Mouse (Mus musculus) heart, postnatal 14 days (tissue): Measurements from ENCODE around the gene Ppp1r14b. TPM values are rescaled to one million over a fixed set of nuclear protein-coding genes. Genes with fewer than 3 reads are reported as not detected.

Source experiments
- DNase-seq, 2 experiments: peaks; one replicate each; pipeline ENCODE4 v3.0.0; 2021 to 2022
- intact Hi-C: fragments of 180-260 bp; cut with DNase I; formaldehyde crosslinking; loops from one replicate; pipeline ENCODE4 v1.15.1; 2025
- total RNA-seq, 2 experiments: library from RNA; stranded (reverse); gene quantifications; 2 replicates each; pipeline ENCODE4 v1.2.3; 2021

Gene Ppp1r14b
- total RNA-seq, 2 experiments from 2014 or later = 89.8 to 120 TPM

GRCm38 (mm10) chr19:6970460-6971085 lies 4.2 kb upstream of the Ppp1r14b start:
- intact Hi-C loops = loop anchor here (1.0 kb wide), 1 partner anchor 46 kb away; no protein-coding TSS in a partner anchor
- no peak for DNase-seq

GRCm38 (mm10) chr19:6971644-6972043 lies 3.1 kb upstream of the Ppp1r14b start:
- intact Hi-C loops = no loop called here
- DNase-seq = no peak

GRCm38 (mm10) chr19:6972247-6972917 lies 2.4 kb upstream of the Ppp1r14b start:
- intact Hi-C loops = no loop called here
- DNase-seq = no peak

GRCm38 (mm10) chr19:6973581-6974190 lies 1.1 kb upstream of the Ppp1r14b start:
- intact Hi-C loops = no loop called here
- DNase-seq = no peak

- peak; percentile 61 to 72 for DNase-seq
- intact Hi-C loops = no loop called here
Observed at GRCm38 (mm10) chr19:6975537-6976521, 1.1 kb downstream of the Ppp1r14b start, which contains the start of gene Plcb3. Gene Plcb3 (minus strand): TSS chr19:6976470.

GRCm38 (mm10) chr19:6977759-6978638 lies 3.2 kb downstream of the Ppp1r14b start:
- no peak for DNase-seq
- intact Hi-C loops = loop anchor here (2.0 kb wide), 2 partner anchors 43 to 55 kb away; no protein-coding TSS in a partner anchor

GRCm38 (mm10) chr19:6978639-6978974 lies 3.8 kb downstream of the Ppp1r14b start:
- intact Hi-C loops = loop anchor here (2.0 kb wide), 2 partner anchors 42 to 56 kb away; no protein-coding TSS in a partner anchor
- no peak for DNase-seq

- intact Hi-C loops = loop anchor here (2.0 kb wide), 2 partner anchors 42 to 56 kb away; no protein-coding TSS in a partner anchor
- peak; percentile 29 to 32 for DNase-seq
Observed at GRCm38 (mm10) chr19:6979001-6979479, 4.3 kb downstream of the Ppp1r14b start.

- intact Hi-C loops = loop anchor here (2.0 kb wide), 2 partner anchors 41 to 57 kb away; no protein-coding TSS in a partner anchor
- DNase-seq = peak; percentile 99 to 100
Observed at GRCm38 (mm10) chr19:6979486-6980380, 5.0 kb downstream of the Ppp1r14b start.

- intact Hi-C loops = no loop called here
- DNase-seq = peak; percentile 99
Observed at GRCm38 (mm10) chr19:6980381-6981093, 5.8 kb downstream of the Ppp1r14b start, which contains the start of gene Fkbp2. Gene Fkbp2 (minus strand): TSS chr19:6980501.

- intact Hi-C loops = no loop called here
Observed at GRCm38 (mm10) chr19:6981465-6981864, 6.7 kb downstream of the Ppp1r14b start.

GRCm38 (mm10) chr19:6983621-6984020 lies 8.9 kb downstream of the Ppp1r14b start:
- DNase-seq = no peak
- intact Hi-C loops = no loop called here

More at GRCm38 (mm10) chr19:6981465-6981864, 6.7 kb downstream of the Ppp1r14b start:
- no peak for DNase-seq

- intact Hi-C loops = no loop called here
- DNase-seq = no peak
Observed at GRCm38 (mm10) chr19:6985300-6985699, 10.5 kb downstream of the Ppp1r14b start.

- intact Hi-C loops = no loop called here
- DNase-seq = no peak
Observed at GRCm38 (mm10) chr19:6985951-6986708, 11.4 kb downstream of the Ppp1r14b start.

- peak; percentile 74 to 77 for DNase-seq
- intact Hi-C loops = no loop called here
Observed at GRCm38 (mm10) chr19:6987061-6987903, 12.5 kb downstream of the Ppp1r14b start, which contains the start of gene Vegfb. Gene Vegfb (minus strand): TSS chr19:6987651.

- intact Hi-C loops = no loop called here
Observed at GRCm38 (mm10) chr19:6987904-6988285, 13.1 kb downstream of the Ppp1r14b start.

More at GRCm38 (mm10) chr19:6987904-6988285, 13.1 kb downstream of the Ppp1r14b start:
- no peak for DNase-seq
